Mouse (Mus musculus) CD4-positive, CD25-positive, alpha-beta regulatory T cell, adult 4 months (primary cell): ENCODE measurements around the gene Ndufaf4. TPM values are rescaled to one million over a fixed set of nuclear protein-coding genes. Genes with fewer than 3 reads are reported as not detected.

Source experiments
- polyA plus RNA-seq, 2 experiments: library from polyadenylated mRNA; unstranded; fragments of 100-300 nt; shearing (Covaris generic); gene quantifications; one replicate each; pipeline ENCODE4 v1.2.1; 2017

Ndufaf4 gene
- polyA plus RNA-seq, 2 experiments from 2014 or later = 23.6 to 28.9 TPM

Other genes with a start within 250 kb of the Ndufaf4 start
- gene Klhl32, start 47.0 kb upstream of the Ndufaf4 start, polyA plus RNA-seq = under 1 TPM; 0.10 to 0.27 TPM
- not detected for gene Gpr63, start 68.3 kb downstream of the Ndufaf4 start, polyA plus RNA-seq